ENCODE assay signal across 28 mouse cellular contexts in genomic region chr2:49210408-49210807, GRCm38 (mm10).
A peak's percentile ranks its signal among the peaks of the same experiment; 100 is the strongest.
DNase-seq lines count a peak whose midpoint lies in the region; ATAC-seq and TF ChIP-seq lines count a peak whose summit lies in the region.
"Had no signal": no experiment of that assay in that cellular context is flagged by ENCODE, and none has a peak within 500 bp of the region (broad histone marks: within the 10 kb centered on the region; RNA-seq: fewer than 3 reads in every experiment).

No protein-coding gene starts in this region.

- no peak overlapping the region for H3K27ac ChIP-seq in cerebellum, adult 2 months (ENCODE audit: insufficient read depth, low read length)
- H3K27ac ChIP-seq in midbrain, embryonic 11.5 days (ENCODE audit: low read depth, low read length), result no peak overlapping the region
- H3K27ac ChIP-seq: gastrocnemius, adult 2 months; heart, adult 2 months; hindbrain, embryonic 13.5 days; kidney, embryonic 15.5 days; liver, embryonic 12.5 days; midbrain, embryonic 13.5 days had no signal

- H3K9ac ChIP-seq in midbrain, embryonic 11.5 days (ENCODE audit: low read length), result no peak overlapping the region
- H3K9ac ChIP-seq: hindbrain, embryonic 13.5 days; kidney, embryonic 15.5 days; liver, embryonic 12.5 days; liver, postnatal 0 days; midbrain, embryonic 13.5 days had no signal

- peak; percentile 70 for ATAC-seq in cerebellum, adult (ENCODE audit: insufficient number of reproducible peaks, low FRiP score, low TSS enrichment)
- no peak for ATAC-seq in midbrain, embryonic 11.5 days (ENCODE audit: low FRiP score)
- no peak for ATAC-seq in inflammation-experienced regulatory T-cells, adult 6 months
- ATAC-seq: activated CD4-positive, CD25-positive, alpha-beta regulatory T cell, adult 4 months; forebrain, embryonic 16.5 days; liver, embryonic 12.5 days; liver, postnatal 0 days; lung, postnatal 0 days; midbrain, embryonic 13.5 days had no signal

- H3K4me3 ChIP-seq in cerebellum, adult 2 months (replicated peaks; ENCODE audit: insufficient read depth, low read depth, low read length), result no peak overlapping the region
- no peak overlapping the region for H3K4me3 ChIP-seq in midbrain, embryonic 11.5 days (ENCODE audit: low read depth, low read length)
- H3K4me3 ChIP-seq: gastrocnemius, adult 2 months; heart, adult 2 months; hindbrain, embryonic 13.5 days; kidney, embryonic 15.5 days; liver, embryonic 12.5 days; megakaryocyte, embryonic 14.5 days; midbrain, embryonic 13.5 days had no signal

- TF ChIP-seq POLR2A in cerebellum, adult 2 months (IDR thresholded peaks at IDR 0.05; ENCODE audit: borderline replicate concordance, insufficient read depth, low read length), result no peak

- H3K4me1 ChIP-seq in cerebellum, adult 2 months (ENCODE audit: control insufficient read depth, insufficient read depth, low read length), result no peaks in the 10 kb centered on the region; the same call in 1 of the 2 replicates
- H3K4me1 ChIP-seq in midbrain, embryonic 11.5 days (ENCODE audit: control insufficient read depth, insufficient read depth, low read length), result no peaks in the 10 kb centered on the region
- H3K4me1 ChIP-seq: hindbrain, embryonic 13.5 days; kidney, embryonic 15.5 days; liver, embryonic 12.5 days; megakaryocyte, embryonic 14.5 days; midbrain, embryonic 13.5 days had no signal

- no peaks in the 10 kb centered on the region for H3K36me3 ChIP-seq in midbrain, embryonic 11.5 days (ENCODE audit: control insufficient read depth, insufficient read depth, low read length)
- H3K36me3 ChIP-seq: hindbrain, embryonic 13.5 days; kidney, embryonic 15.5 days; liver, embryonic 12.5 days; midbrain, embryonic 13.5 days had no signal

- no peak for TF ChIP-seq CTCF in cerebellum, adult 2 months (IDR thresholded peaks at IDR 0.05; ENCODE audit: borderline replicate concordance, insufficient read depth, low read depth, low read length)

- no peaks in the 10 kb centered on the region for H3K9me3 ChIP-seq in midbrain, embryonic 11.5 days (ENCODE audit: control insufficient read depth, low read length)
- H3K9me3 ChIP-seq: hindbrain, embryonic 13.5 days; kidney, embryonic 15.5 days; liver, embryonic 12.5 days; megakaryocyte, embryonic 14.5 days; midbrain, embryonic 13.5 days had no signal

- WGBS in cerebellum, adult 2 months, result 93% methylated on average over 1 of the region's 1 CpGs
- 86% methylated on average over 1 of the region's 1 CpGs for WGBS in midbrain, embryonic 11.5 days

- no peak overlapping the region for H3K4me2 ChIP-seq in midbrain, embryonic 11.5 days
- H3K4me2 ChIP-seq: hindbrain, embryonic 13.5 days; kidney, embryonic 15.5 days; liver, embryonic 12.5 days; midbrain, embryonic 13.5 days had no signal

- H3K27me3 ChIP-seq in cerebellum, adult 2 months (ENCODE audit: control insufficient read depth, insufficient read depth, low read length), result no peaks in the 10 kb centered on the region
- no peaks in the 10 kb centered on the region for H3K27me3 ChIP-seq in midbrain, embryonic 11.5 days (ENCODE audit: control insufficient read depth, insufficient read depth, low read length)
- H3K27me3 ChIP-seq: CH12.LX; hindbrain, embryonic 13.5 days; kidney, embryonic 15.5 days; liver, embryonic 12.5 days; megakaryocyte, embryonic 14.5 days; midbrain, embryonic 13.5 days had no signal

- no peak for DNase-seq in cerebellum, postnatal 4 days (ENCODE audit: low spot score in 2 of 2)
- peak; percentile 67 for DNase-seq in brain, adult 2 months (ENCODE audit: low read depth, low spot score)
- peak; percentile 51 to 68 for DNase-seq in cerebellum, adult 2 months
- DNase-seq in cerebellum, postnatal 14 days, result peak; percentile 49 to 64
- DNase-seq in midbrain, embryonic 11.5 days (ENCODE audit: low spot score, missing footprints), result no peak
- no peak for DNase-seq in embryo, embryonic 10.5 days (ENCODE audit: low spot score)
- DNase-seq: adrenal gland, adult 2 months; adrenal gland, postnatal 36 days; gastrocnemius, adult 2 months; gastrocnemius, postnatal 36 days; heart, adult 2 months; kidney, adult 11 months; kidney, postnatal 25 days; liver, postnatal 0 days; lung, postnatal 4 days; thymus, adult 2 months; thymus, postnatal 36 days had no signal

Comparison
In these comparisons a context has a peak if more than half of its experiments do, and no peak if none do; other contexts are left out.
1. DNase-seq: peak in brain, adult 2 months (single experiment), cerebellum, adult 2 months (2 of 2) and cerebellum, postnatal 14 days (2 of 2); none in cerebellum, postnatal 4 days (0 of 2), midbrain, embryonic 11.5 days (single experiment) and embryo, embryonic 10.5 days (single experiment).